In genomic region chr7:45707375-45707967, GRCm38 (mm10) we compare ENCODE assay signal across 8 mouse cellular contexts. TPM values are rescaled to one million over a fixed set of nuclear protein-coding genes. Genes with fewer than 3 reads are reported as not detected.
DNase-seq lines count a peak whose midpoint lies in the region; ATAC-seq and TF ChIP-seq lines count a peak whose summit lies in the region.

No protein-coding gene starts in this region.

- under 1% methylated on average over 27 of the region's 27 CpGs for WGBS in heart, embryonic 16.5 days
- WGBS in liver, embryonic 15.5 days (ENCODE audit: insufficient replicate concordance) = under 1% methylated on average over 27 of the region's 27 CpGs
- WGBS in neural tube, embryonic 11.5 days = under 1% methylated on average over 27 of the region's 27 CpGs
- WGBS in stomach, embryonic 16.5 days = 1% methylated on average over 27 of the region's 27 CpGs

- peak overlapping the region; percentile 64 for H3K9ac ChIP-seq in heart, embryonic 16.5 days (ENCODE audit: low read length)
- peak overlapping the region; percentile 64; the same call in 1 of the 2 replicates for H3K9ac ChIP-seq in liver, embryonic 15.5 days
- H3K9ac ChIP-seq in neural tube, embryonic 11.5 days (ENCODE audit: low read length) = no peak overlapping the region
- H3K9ac ChIP-seq in stomach, embryonic 16.5 days (ENCODE audit: low read length) = peak overlapping the region; percentile 80

- H3K4me1 ChIP-seq in bone marrow macrophage, adult 2 months (ENCODE audit: control insufficient read depth, insufficient read depth, low read length) = peaks cover 21% of the 10 kb centered on the region
- H3K4me1 ChIP-seq in heart, embryonic 16.5 days (ENCODE audit: control insufficient read depth, insufficient read depth, low read length) = peaks cover 37% of the 10 kb centered on the region
- peaks cover 59% of the 10 kb centered on the region for H3K4me1 ChIP-seq in liver, embryonic 15.5 days (replicated peaks)
- peaks cover 49% of the 10 kb centered on the region for H3K4me1 ChIP-seq in neural tube, embryonic 11.5 days (ENCODE audit: control insufficient read depth, insufficient read depth, low read length)
- peaks cover 34% of the 10 kb centered on the region for H3K4me1 ChIP-seq in stomach, embryonic 16.5 days (ENCODE audit: control insufficient read depth, insufficient read depth, low read length)

- peak; percentile 93 to 94 for DNase-seq in B cell, adult 2 months
- peak; percentile 91 for DNase-seq in fibroblast of lung, adult 2 months (ENCODE audit: low read depth)
- peak; percentile 99 for DNase-seq in kidney, postnatal 36 days
- DNase-seq in neural tube, embryonic 11.5 days (ENCODE audit: low spot score) = peak; percentile 93

- H3K36me3 ChIP-seq in heart, embryonic 16.5 days (ENCODE audit: control insufficient read depth, insufficient read depth) = peaks cover 14% of the 10 kb centered on the region
- H3K36me3 ChIP-seq in liver, embryonic 15.5 days (replicated peaks) = peaks cover 23% of the 10 kb centered on the region
- H3K36me3 ChIP-seq in neural tube, embryonic 11.5 days (ENCODE audit: control insufficient read depth, insufficient read depth, low read length) = peaks cover 4% of the 10 kb centered on the region
- H3K36me3 ChIP-seq in stomach, embryonic 16.5 days (ENCODE audit: control insufficient read depth, insufficient read depth, low read length) = peaks cover 3% of the 10 kb centered on the region; the same call in 1 of the 2 replicates

- no peaks in the 10 kb centered on the region for H3K27me3 ChIP-seq in heart, embryonic 16.5 days (ENCODE audit: control insufficient read depth, insufficient read depth, low read length)
- H3K27me3 ChIP-seq in liver, embryonic 15.5 days = peaks cover 9% of the 10 kb centered on the region
- no peaks in the 10 kb centered on the region for H3K27me3 ChIP-seq in neural tube, embryonic 11.5 days (ENCODE audit: control insufficient read depth, insufficient read depth, low read length)
- H3K27me3 ChIP-seq in stomach, embryonic 16.5 days (ENCODE audit: control insufficient read depth, insufficient read depth, low read length) = no peaks in the 10 kb centered on the region

- TF ChIP-seq POLR2A in bone marrow macrophage, adult 2 months (IDR thresholded peaks at IDR 0.05; ENCODE audit: borderline replicate concordance, low read depth, low read length) = 0 out of 2 replicates have a peak, but pooled peaks have one; percentile 44

- H3K27ac ChIP-seq in bone marrow macrophage, adult 2 months (ENCODE audit: insufficient read depth, low read depth, low read length) = peak overlapping the region; percentile 95
- H3K27ac ChIP-seq in heart, embryonic 16.5 days (ENCODE audit: low read length) = peak overlapping the region; percentile 95
- peak overlapping the region; percentile 71 for H3K27ac ChIP-seq in liver, embryonic 15.5 days (replicated peaks)
- peak overlapping the region; percentile 0; the same call in 1 of the 2 replicates for H3K27ac ChIP-seq in neural tube, embryonic 11.5 days (ENCODE audit: low read depth, low read length)
- peak overlapping the region; percentile 97 for H3K27ac ChIP-seq in stomach, embryonic 16.5 days (ENCODE audit: low read length)

- TF ChIP-seq CTCF in bone marrow macrophage, adult 2 months (IDR thresholded peaks at IDR 0.05; ENCODE audit: low read depth, low read length) = no peak

- H3K9me3 ChIP-seq in heart, embryonic 16.5 days (replicated peaks; ENCODE audit: control insufficient read depth, low read length) = no peaks in the 10 kb centered on the region
- no peaks in the 10 kb centered on the region for H3K9me3 ChIP-seq in liver, embryonic 15.5 days (replicated peaks)
- H3K9me3 ChIP-seq in neural tube, embryonic 11.5 days (ENCODE audit: control insufficient read depth, low read length) = no peaks in the 10 kb centered on the region
- no peaks in the 10 kb centered on the region for H3K9me3 ChIP-seq in stomach, embryonic 16.5 days (replicated peaks; ENCODE audit: control insufficient read depth, low read length)

- peak overlapping the region; percentile 99 for H3K4me2 ChIP-seq in heart, embryonic 16.5 days (ENCODE audit: low read depth, low read length)
- H3K4me2 ChIP-seq in liver, embryonic 15.5 days = peak overlapping the region; percentile 97
- peak overlapping the region; percentile 98 for H3K4me2 ChIP-seq in neural tube, embryonic 11.5 days (ENCODE audit: low read depth)
- H3K4me2 ChIP-seq in stomach, embryonic 16.5 days (ENCODE audit: low read depth, low read length) = peak overlapping the region; percentile 93

- H3K4me3 ChIP-seq in bone marrow macrophage, adult 2 months (ENCODE audit: insufficient read depth, low read length) = peak overlapping the region; percentile 83
- H3K4me3 ChIP-seq in heart, embryonic 16.5 days (ENCODE audit: low read length) = peak overlapping the region; percentile 76
- peak overlapping the region; percentile 65 for H3K4me3 ChIP-seq in liver, embryonic 15.5 days (replicated peaks)
- H3K4me3 ChIP-seq in neural tube, embryonic 11.5 days (ENCODE audit: low read depth, low read length) = peak overlapping the region; percentile 52
- peak overlapping the region; percentile 71 for H3K4me3 ChIP-seq in stomach, embryonic 16.5 days (replicated peaks; ENCODE audit: low read length)

- ATAC-seq in heart, embryonic 16.5 days (replicated peaks; ENCODE audit: extremely low read depth, insufficient read depth, low FRiP score) = peak; percentile 28
- peak; percentile 5; the same call in 1 of the 2 replicates for ATAC-seq in liver, embryonic 15.5 days (ENCODE audit: insufficient read depth)
- ATAC-seq in neural tube, embryonic 11.5 days (ENCODE audit: insufficient read depth, low FRiP score, low TSS enrichment) = no peak
- peak; percentile 22; the same call in 1 of the 2 replicates for ATAC-seq in stomach, embryonic 16.5 days (ENCODE audit: insufficient read depth, low FRiP score)

RNA-seq across cellular contexts. Expression of gene Dbp, which starts 2.6 kb away (rescaled TPM):
- polyA plus RNA-seq in bone marrow macrophage, adult 2 months (2012; ENCODE audit: insufficient read depth, insufficient read length, missing spikeins) = 85.2 and 85.6 TPM in 2 replicates
- 3.0 and 3.6 TPM in 2 replicates for polyA plus RNA-seq in heart, embryonic 16.5 days (2015; fragmentation: Nextera tagmentation; extraction: Ambion mirVana)
- 0.46 and 0.85 TPM in 2 replicates for polyA plus RNA-seq in liver, embryonic 15.5 days (2015; fragmentation: Nextera tagmentation; extraction: Ambion mirVana)
- 3.3 and 3.7 TPM in 2 replicates for polyA plus RNA-seq in neural tube, embryonic 11.5 days (2014; fragmentation: Nextera tagmentation; extraction: Ambion mirVana)
- polyA plus RNA-seq in stomach, embryonic 16.5 days (2015; fragmentation: Nextera tagmentation; extraction: Ambion mirVana) = 2.7 and 2.9 TPM in 2 replicates

RNA-seq across cellular contexts. Expression of gene Rpl18, which starts 7.8 kb away (rescaled TPM):
- 802 and 833 TPM in 2 replicates for polyA plus RNA-seq in bone marrow macrophage, adult 2 months (2012; ENCODE audit: insufficient read depth, insufficient read length, missing spikeins)
- polyA plus RNA-seq in heart, embryonic 16.5 days (2015; fragmentation: Nextera tagmentation; extraction: Ambion mirVana) = 520 and 591 TPM in 2 replicates
- 533 and 542 TPM in 2 replicates for polyA plus RNA-seq in liver, embryonic 15.5 days (2015; fragmentation: Nextera tagmentation; extraction: Ambion mirVana)
- polyA plus RNA-seq in neural tube, embryonic 11.5 days (2014; fragmentation: Nextera tagmentation; extraction: Ambion mirVana) = 929 and 960 TPM in 2 replicates
- polyA plus RNA-seq in stomach, embryonic 16.5 days (2015; fragmentation: Nextera tagmentation; extraction: Ambion mirVana) = 915 and 1,024 TPM in 2 replicates

RNA-seq across cellular contexts. Expression of gene Car11, which starts 7.8 kb away (rescaled TPM):
- polyA plus RNA-seq in bone marrow macrophage, adult 2 months (2012; ENCODE audit: insufficient read depth, insufficient read length, missing spikeins) = 1.3 and 1.9 TPM in 2 replicates
- 4.2 and 5.1 TPM in 2 replicates for polyA plus RNA-seq in heart, embryonic 16.5 days (2015; fragmentation: Nextera tagmentation; extraction: Ambion mirVana)
- 0.26 and 0.44 TPM in 2 replicates for polyA plus RNA-seq in liver, embryonic 15.5 days (2015; fragmentation: Nextera tagmentation; extraction: Ambion mirVana)
- 11.5 and 12.4 TPM in 2 replicates for polyA plus RNA-seq in neural tube, embryonic 11.5 days (2014; fragmentation: Nextera tagmentation; extraction: Ambion mirVana)
- polyA plus RNA-seq in stomach, embryonic 16.5 days (2015; fragmentation: Nextera tagmentation; extraction: Ambion mirVana) = 8.4 and 9.8 TPM in 2 replicates

RNA-seq across cellular contexts. Expression of gene Sphk2, which starts 10.3 kb away (rescaled TPM):
- polyA plus RNA-seq in bone marrow macrophage, adult 2 months (2012; ENCODE audit: insufficient read depth, insufficient read length, missing spikeins) = 51.2 and 56.1 TPM in 2 replicates
- 18.9 and 19.1 TPM in 2 replicates for polyA plus RNA-seq in heart, embryonic 16.5 days (2015; fragmentation: Nextera tagmentation; extraction: Ambion mirVana)
- 10.4 and 13.3 TPM in 2 replicates for polyA plus RNA-seq in liver, embryonic 15.5 days (2015; fragmentation: Nextera tagmentation; extraction: Ambion mirVana)
- polyA plus RNA-seq in neural tube, embryonic 11.5 days (2014; fragmentation: Nextera tagmentation; extraction: Ambion mirVana) = 23.7 and 25.3 TPM in 2 replicates
- 38.9 and 45.9 TPM in 2 replicates for polyA plus RNA-seq in stomach, embryonic 16.5 days (2015; fragmentation: Nextera tagmentation; extraction: Ambion mirVana)

RNA-seq across cellular contexts. Expression of gene Sec1, which starts 13.3 kb away (rescaled TPM):
- not detected in 2 replicates for polyA plus RNA-seq in bone marrow macrophage, adult 2 months (2012; ENCODE audit: insufficient read depth, insufficient read length, missing spikeins)
- polyA plus RNA-seq in heart, embryonic 16.5 days (2015; fragmentation: Nextera tagmentation; extraction: Ambion mirVana) = 0.33 and 0.65 TPM in 2 replicates
- polyA plus RNA-seq in liver, embryonic 15.5 days (2015; fragmentation: Nextera tagmentation; extraction: Ambion mirVana) = 0.05 and 0.06 TPM in 2 replicates
- 1.7 and 2.1 TPM in 2 replicates for polyA plus RNA-seq in neural tube, embryonic 11.5 days (2014; fragmentation: Nextera tagmentation; extraction: Ambion mirVana)
- 2.9 and 3.4 TPM in 2 replicates for polyA plus RNA-seq in stomach, embryonic 16.5 days (2015; fragmentation: Nextera tagmentation; extraction: Ambion mirVana)

Comparison
In these comparisons a context has a peak if more than half of its experiments do, and no peak if none do; other contexts are left out.
1. H3K27ac ChIP-seq: peak in every context shown above with its lines; median percentile 97 in stomach, embryonic 16.5 days; 95 in bone marrow macrophage, adult 2 months; 95 in heart, embryonic 16.5 days; 71 in liver, embryonic 15.5 days; 0 in neural tube, embryonic 11.5 days.
2. RNA of gene Dbp, which starts 2.6 kb away (polyA plus RNA-seq): 85.2 to 85.6 TPM in bone marrow macrophage, adult 2 months; 3.3 to 3.7 TPM in neural tube, embryonic 11.5 days, 3.0 to 3.6 TPM in heart, embryonic 16.5 days, 2.7 to 2.9 TPM in stomach, embryonic 16.5 days and 0.46 to 0.85 TPM in liver, embryonic 15.5 days; every median in the first group is over 10 times any median in the second.
3. Peak in every context shown above with its lines, with median percentiles within 50 percentile points of each other: DNase-seq, H3K4me3 ChIP-seq and H3K4me2 ChIP-seq.